Mouse (Mus musculus): ENCODE results near the gene Pef1. TPM values are rescaled to one million over a fixed set of nuclear protein-coding genes. Genes with fewer than 3 reads are reported as not detected.

Gene Pef1
- polyA plus RNA-seq, 1 experiment, result 62.4 TPM

GRCm38 (mm10) chr4:130138441-130139213, 36.3 kb downstream of the Pef1 start:
- Histone ChIP-seq H3K4me3 (no peak overlapping the region), H3K79me2 (ENCODE audit: control insufficient read depth, insufficient read depth) (no peaks in the 10 kb centered on the region), H3K27me3 (ENCODE audit: control insufficient read depth, insufficient read depth, insufficient read length) (peaks cover 59% of the 10 kb centered on the region), H3K36me3 (ENCODE audit: control insufficient read depth, insufficient read depth) (no peaks in the 10 kb centered on the region), H3ac (ENCODE audit: control insufficient read depth, insufficient read length) (no peak overlapping the region), H3K4me2 (ENCODE audit: low read depth) (peak overlapping the region; percentile 12)
- no peak for TF ChIP-seq MAX (IDR thresholded peaks at IDR 0.05; ENCODE audit: low read depth)
- no peak for TF ChIP-seq POLR2AphosphoS2 (IDR thresholded peaks at IDR 0.05; ENCODE audit: insufficient read length, low read depth)

GRCm38 (mm10) chr4:130139214-130139492, 36.8 kb downstream of the Pef1 start, which contains the start of gene Hcrtr1:
Gene Hcrtr1 (minus strand): TSS chr4:130139359.
- Histone ChIP-seq H3K27me3 (ENCODE audit: control insufficient read depth, insufficient read depth, insufficient read length) (peaks cover 60% of the 10 kb centered on the region), H3K36me3 (ENCODE audit: control insufficient read depth, insufficient read depth) (no peaks in the 10 kb centered on the region), H3K4me3 (no peak within 1 kb of the TSS), H3ac (ENCODE audit: control insufficient read depth, insufficient read length) (no peak within 1 kb of the TSS), H3K4me2 (ENCODE audit: low read depth) (peak within 1 kb of the TSS; percentile 12), H3K79me2 (ENCODE audit: control insufficient read depth, insufficient read depth) (no peaks in the 10 kb centered on the region)
- no peak for TF ChIP-seq MYOD1 (IDR thresholded peaks at IDR 0.05; ENCODE audit: control insufficient read depth in 1 of 3, insufficient read length in 2 of 3, low read depth in 2 of 3)
- no peak for TF ChIP-seq POLR2AphosphoS2 (IDR thresholded peaks at IDR 0.05; ENCODE audit: insufficient read length, low read depth)
- no peak for TF ChIP-seq MAX (IDR thresholded peaks at IDR 0.05; ENCODE audit: low read depth)
- TF ChIP-seq TCF12 (IDR thresholded peaks at IDR 0.05; ENCODE audit: insufficient read depth, poor library complexity, severe bottlenecking), result no peak
- no peak for TF ChIP-seq SRF (IDR thresholded peaks at IDR 0.05; ENCODE audit: control insufficient read depth, insufficient read length, low read depth)
- no peak for TF ChIP-seq E2F4 (IDR thresholded peaks at IDR 0.05; ENCODE audit: insufficient read depth)
- no peak for TF ChIP-seq CEBPB (IDR thresholded peaks at IDR 0.05; ENCODE audit: insufficient read depth, poor library complexity, severe bottlenecking)
- no peak for TF ChIP-seq POLR2A (IDR thresholded peaks at IDR 0.05; ENCODE audit: insufficient read length, low read depth)
- TF ChIP-seq MYOG (IDR thresholded peaks at IDR 0.05; ENCODE audit: control insufficient read depth in 1 of 3, insufficient read depth in 1 of 3, insufficient read length in 2 of 3, low read depth in 2 of 3), result no peak
- no peak for TF ChIP-seq TCF3 (IDR thresholded peaks at IDR 0.05; ENCODE audit: insufficient read length, low read depth)
- no peak for TF ChIP-seq REST (IDR thresholded peaks at IDR 0.05; ENCODE audit: insufficient read depth, insufficient read length)
- TF ChIP-seq USF1 (IDR thresholded peaks at IDR 0.05; ENCODE audit: low read depth), result no peak

GRCm38 (mm10) chr4:130140992-130141402, 38.6 kb downstream of the Pef1 start:
- Histone ChIP-seq H3K27me3 (ENCODE audit: control insufficient read depth, insufficient read depth, insufficient read length) (peaks cover 59% of the 10 kb centered on the region), H3ac (ENCODE audit: control insufficient read depth, insufficient read length) (no peak overlapping the region), H3K4me3 (no peak overlapping the region), H3K36me3 (ENCODE audit: control insufficient read depth, insufficient read depth) (no peaks in the 10 kb centered on the region), H3K4me2 (ENCODE audit: low read depth) (no peak overlapping the region), H3K79me2 (ENCODE audit: control insufficient read depth, insufficient read depth) (no peaks in the 10 kb centered on the region)
- TF ChIP-seq MAX (IDR thresholded peaks at IDR 0.05; ENCODE audit: low read depth) (no peak), POLR2AphosphoS2 (IDR thresholded peaks at IDR 0.05; ENCODE audit: insufficient read length, low read depth) (no peak), TCF3 (IDR thresholded peaks at IDR 0.05; ENCODE audit: insufficient read length, low read depth) (no peak), TCF12 (IDR thresholded peaks at IDR 0.05; ENCODE audit: insufficient read depth, poor library complexity, severe bottlenecking) (no peak), POLR2A (IDR thresholded peaks at IDR 0.05; ENCODE audit: insufficient read length, low read depth) (no peak), MYOD1 (IDR thresholded peaks at IDR 0.05; ENCODE audit: control insufficient read depth in 1 of 3, insufficient read length in 2 of 3, low read depth in 2 of 3) (peak in 2 of 3 experiments; percentile 75 to 76), MYOG (IDR thresholded peaks at IDR 0.05; ENCODE audit: control insufficient read depth in 1 of 3, insufficient read depth in 1 of 3, insufficient read length in 2 of 3, low read depth in 2 of 3) (peak in 2 of 3 experiments; percentile 39 to 52), REST (IDR thresholded peaks at IDR 0.05; ENCODE audit: insufficient read depth, insufficient read length) (no peak), CEBPB (IDR thresholded peaks at IDR 0.05; ENCODE audit: insufficient read depth, poor library complexity, severe bottlenecking) (no peak), USF1 (IDR thresholded peaks at IDR 0.05; ENCODE audit: low read depth) (no peak), SRF (IDR thresholded peaks at IDR 0.05; ENCODE audit: control insufficient read depth, insufficient read length, low read depth) (no peak), E2F4 (IDR thresholded peaks at IDR 0.05; ENCODE audit: insufficient read depth) (no peak)

- Histone ChIP-seq H3K4me3 (no peak overlapping the region), H3K27me3 (ENCODE audit: control insufficient read depth, insufficient read depth, insufficient read length) (peaks cover 61% of the 10 kb centered on the region), H3K36me3 (ENCODE audit: control insufficient read depth, insufficient read depth) (no peaks in the 10 kb centered on the region), H3ac (ENCODE audit: control insufficient read depth, insufficient read length) (no peak overlapping the region), H3K4me2 (ENCODE audit: low read depth) (no peak overlapping the region), H3K79me2 (ENCODE audit: control insufficient read depth, insufficient read depth) (no peaks in the 10 kb centered on the region)
- no peak for TF ChIP-seq E2F4 (IDR thresholded peaks at IDR 0.05; ENCODE audit: insufficient read depth)
These were observed 39.4 kb downstream of the Pef1 start for GRCm38 (mm10) chr4:130141786-130142185.

- Histone ChIP-seq H3ac (ENCODE audit: control insufficient read depth, insufficient read length) (no peak overlapping the region), H3K27me3 (ENCODE audit: control insufficient read depth, insufficient read depth, insufficient read length) (peaks cover 54% of the 10 kb centered on the region)
- TF ChIP-seq E2F4 (IDR thresholded peaks at IDR 0.05; ENCODE audit: insufficient read depth), result no peak
- TF ChIP-seq POLR2A (IDR thresholded peaks at IDR 0.05; ENCODE audit: insufficient read length, low read depth), result no peak
- no peak for TF ChIP-seq MYOG (IDR thresholded peaks at IDR 0.05; ENCODE audit: control insufficient read depth in 1 of 3, insufficient read depth in 1 of 3, insufficient read length in 2 of 3, low read depth in 2 of 3)
- no peak for TF ChIP-seq TCF12 (IDR thresholded peaks at IDR 0.05; ENCODE audit: insufficient read depth, poor library complexity, severe bottlenecking)
- TF ChIP-seq CEBPB (IDR thresholded peaks at IDR 0.05; ENCODE audit: insufficient read depth, poor library complexity, severe bottlenecking), result no peak
- no peak for TF ChIP-seq REST (IDR thresholded peaks at IDR 0.05; ENCODE audit: insufficient read depth, insufficient read length)
- no peak for TF ChIP-seq TCF3 (IDR thresholded peaks at IDR 0.05; ENCODE audit: insufficient read length, low read depth)
- TF ChIP-seq SRF (IDR thresholded peaks at IDR 0.05; ENCODE audit: control insufficient read depth, insufficient read length, low read depth), result no peak
- TF ChIP-seq USF1 (IDR thresholded peaks at IDR 0.05; ENCODE audit: low read depth), result no peak
- no peak for TF ChIP-seq POLR2AphosphoS2 (IDR thresholded peaks at IDR 0.05; ENCODE audit: insufficient read length, low read depth)
- no peak for TF ChIP-seq MYOD1 (IDR thresholded peaks at IDR 0.05; ENCODE audit: control insufficient read depth in 1 of 3, insufficient read length in 2 of 3, low read depth in 2 of 3)
- TF ChIP-seq MAX (IDR thresholded peaks at IDR 0.05; ENCODE audit: low read depth), result no peak
These were observed 46.0 kb downstream of the Pef1 start for GRCm38 (mm10) chr4:130148405-130148804.

More at GRCm38 (mm10) chr4:130148405-130148804, 46.0 kb downstream of the Pef1 start:
- Histone ChIP-seq H3K4me2 (ENCODE audit: low read depth) (no peak overlapping the region), H3K36me3 (ENCODE audit: control insufficient read depth, insufficient read depth) (no peaks in the 10 kb centered on the region), H3K79me2 (ENCODE audit: control insufficient read depth, insufficient read depth) (no peaks in the 10 kb centered on the region), H3K4me3 (no peak overlapping the region)

All from myocyte (in vitro differentiated cells).